Mouse (Mus musculus): ENCODE results near the gene Sh3bp5l.

Gene Sh3bp5l

GRCm38 (mm10) chr11:58378763-58379278, 48.3 kb downstream of the Sh3bp5l start, which contains the start of gene Lypd8:
Gene Lypd8 (plus strand): TSS chr11:58379043.
- no peak for DNase-seq (ENCODE audit: low spot score)

- no peak for DNase-seq (ENCODE audit: low spot score)
Measured at GRCm38 (mm10) chr11:58379516-58379915, 49.0 kb downstream of the Sh3bp5l start.

- no peak for DNase-seq (ENCODE audit: low spot score)
Measured at GRCm38 (mm10) chr11:58382471-58382870, 51.9 kb downstream of the Sh3bp5l start.
